Mouse (Mus musculus) hindbrain, postnatal 0 days (tissue): ENCODE measurements around the gene Sde2. TPM values are rescaled to one million over a fixed set of nuclear protein-coding genes. Genes with fewer than 3 reads are reported as not detected.

Experiments used
- ATAC-seq: fragments of 200-750 bp; cut with Nextera tagmentation; 2 replicates; pipeline ENCODE4 v1.8.0; 2017; ENCODE audit warnings: mild to moderate bottlenecking, moderate TSS enrichment, moderate library complexity
- DNase-seq: peaks from one replicate; pipeline ENCODE4 v3.0.0-alpha.2; 2015; ENCODE audit warnings: low spot score
- H3K27ac ChIP-seq: fragments of 300-500 bp; sonication (generic); 2 replicates; pipeline ENCODE4 v1.5.1; 2014; ENCODE audit warnings: mild to moderate bottlenecking
- H3K27me3 ChIP-seq: fragments of 300-500 bp; sonication (generic); 2 replicates; pipeline ENCODE4 v1.6.1; 2014; ENCODE audit warnings: low read length, mixed read lengths; ENCODE audit not compliant: insufficient read depth
- H3K36me3 ChIP-seq: fragments of 300-500 bp; sonication (generic); 2 replicates; pipeline ENCODE4 v1.6.1; 2014; ENCODE audit warnings: low read length, mixed read lengths; ENCODE audit not compliant: insufficient read depth
- H3K4me1 ChIP-seq: fragments of 300-500 bp; sonication (generic); 2 replicates; pipeline ENCODE4 v1.6.1; 2014; ENCODE audit warnings: antibody characterized with exemption, low read length, mixed read lengths; ENCODE audit not compliant: insufficient read depth
- H3K4me2 ChIP-seq: fragments of 300-500 bp; sonication (generic); 2 replicates; pipeline ENCODE4 v1.6.1; 2014; ENCODE audit warnings: low read depth, mild to moderate bottlenecking, low read length, moderate library complexity, mixed read lengths
- H3K4me3 ChIP-seq: fragments of 300-500 bp; sonication (generic); 2 replicates; pipeline ENCODE4 v1.5.1; 2014; ENCODE audit warnings: low read length
- H3K9ac ChIP-seq: fragments of 300-500 bp; sonication (generic); replicated peaks from 2 replicates; pipeline ENCODE4 v1.6.1; 2014; ENCODE audit warnings: mild to moderate bottlenecking, low read length, moderate library complexity, mixed read lengths
- H3K9me3 ChIP-seq: fragments of 300-500 bp; sonication (generic); 2 replicates; pipeline ENCODE4 v1.6.1; 2016; ENCODE audit warnings: low read length, mixed read lengths
- CTCF ChIP-seq: IDR thresholded peaks from 2 replicates; pipeline ENCODE4 v1.5.1; 2016; ENCODE audit warnings: antibody characterized with exemption, control low read depth, low read depth
- WGBS: fragments of 180-500 bp; shearing (Covaris S2); extraction: QIAGEN DNeasy Blood & Tissue Kit; methylation state at CpG from one replicate; pipeline ENCODE4 v1.1.7; 2014; 5-methylcytosine and 5-hydroxymethylcytosine counted together
- polyA plus RNA-seq: library from polyadenylated mRNA; unstranded; fragments of >200 nt; fragmentation: Nextera tagmentation; extraction: Ambion mirVana; gene quantifications from 2 replicates; pipeline ENCODE4 v1.2.1, GENCODE M21; 2015
- total RNA-seq: library from RNA; depleted of rRNA; stranded (reverse); fragments of >200 nt; gene quantifications from 2 replicates; pipeline ENCODE4 v1.2.3, GENCODE M21; 2014

Gene Sde2
- total and polyA plus RNA-seq, 2 experiments from 2014 or later = 11.1 to 21.4 TPM

- Histone ChIP-seq H3K9me3 (no peaks in the 10 kb centered on the region), H3K27ac (no peak overlapping the region), H3K36me3 (no peaks in the 10 kb centered on the region), H3K9ac (no peak overlapping the region), H3K27me3 (no peaks in the 10 kb centered on the region), H3K4me1 (peaks cover 6% of the 10 kb centered on the region; the same call in 1 of the 2 replicates), H3K4me2 (no peak overlapping the region), H3K4me3 (no peak overlapping the region)
- WGBS = under 1% methylated on average over 4 of the region's 4 CpGs
- ATAC-seq (no peak), DNase-seq (peak; percentile 88)
- peak; percentile 80 for TF ChIP-seq CTCF
Measured at GRCm38 (mm10) chr1:180901107-180901506, 50.2 kb downstream of the Sde2 start.

- Histone ChIP-seq H3K27me3 (no peaks in the 10 kb centered on the region), H3K27ac (no peak overlapping the region), H3K4me2 (no peak overlapping the region), H3K4me1 (peaks cover 6% of the 10 kb centered on the region; the same call in 1 of the 2 replicates), H3K36me3 (peaks cover 13% of the 10 kb centered on the region; the same call in 1 of the 2 replicates), H3K4me3 (no peak overlapping the region), H3K9ac (no peak overlapping the region), H3K9me3 (no peaks in the 10 kb centered on the region)
- no peak for ATAC-seq
- DNase-seq = no peak
- TF ChIP-seq CTCF = no peak
- 37% methylated on average over 5 of the region's 5 CpGs for WGBS
Measured at GRCm38 (mm10) chr1:180902915-180903314, 52.0 kb downstream of the Sde2 start.

- H3K36me3 ChIP-seq = peaks cover 17% of the 10 kb centered on the region
- peak overlapping the region; percentile 84; the same call in 1 of the 2 replicates for H3K9ac ChIP-seq
- WGBS = 31% methylated on average over 10 of the region's 10 CpGs
- TF ChIP-seq CTCF = no peak
- H3K4me3 ChIP-seq = peak overlapping the region; percentile 83
- H3K4me2 ChIP-seq = peak overlapping the region; percentile 92
- ATAC-seq (no peak), DNase-seq (no peak)
- no peaks in the 10 kb centered on the region for H3K27me3 ChIP-seq
- H3K9me3 ChIP-seq = no peaks in the 10 kb centered on the region
- H3K27ac ChIP-seq = peak overlapping the region; percentile 92; the same call in 1 of the 2 replicates
- H3K4me1 ChIP-seq = peaks cover 6% of the 10 kb centered on the region; the same call in 1 of the 2 replicates
Measured at GRCm38 (mm10) chr1:180903666-180904038, 52.7 kb downstream of the Sde2 start.

GRCm38 (mm10) chr1:180904039-180904814 is 53.3 kb downstream of the Sde2 start, which contains the start of gene Pycr2:
Gene Pycr2, plus strand, starts transcription at chr1:180904293.
- peak; percentile 98 for ATAC-seq
- peak within 1 kb of the TSS; percentile 92 for H3K4me2 ChIP-seq
- DNase-seq = peak; percentile 97
- H3K4me3 ChIP-seq = peak within 1 kb of the TSS; percentile 83
- peak within 1 kb of the TSS; percentile 84 for H3K9ac ChIP-seq
- H3K9me3 ChIP-seq = no peaks in the 10 kb centered on the region
- H3K27me3 ChIP-seq = no peaks in the 10 kb centered on the region
- H3K4me1 ChIP-seq = peaks cover 6% of the 10 kb centered on the region; the same call in 1 of the 2 replicates
- WGBS = under 1% methylated on average over 52 of the region's 52 CpGs
- peak within 1 kb of the TSS; percentile 92 for H3K27ac ChIP-seq
- no peak for TF ChIP-seq CTCF
- H3K36me3 ChIP-seq = peaks cover 17% of the 10 kb centered on the region

GRCm38 (mm10) chr1:180904815-180905080 is 53.8 kb downstream of the Sde2 start:
- no peak for ATAC-seq
- Histone ChIP-seq H3K4me1 (peaks cover 6% of the 10 kb centered on the region; the same call in 1 of the 2 replicates), H3K36me3 (peaks cover 17% of the 10 kb centered on the region), H3K9me3 (no peaks in the 10 kb centered on the region), H3K9ac (peak overlapping the region; percentile 84), H3K27ac (peak overlapping the region; percentile 92), H3K4me3 (peak overlapping the region; percentile 83), H3K27me3 (no peaks in the 10 kb centered on the region), H3K4me2 (peak overlapping the region; percentile 92)
- WGBS = 3% methylated on average over 5 of the region's 5 CpGs
- TF ChIP-seq CTCF = no peak
- DNase-seq = no peak

GRCm38 (mm10) chr1:180905307-180905706 is 54.4 kb downstream of the Sde2 start:
- no peak overlapping the region for H3K27ac ChIP-seq
- H3K27me3 ChIP-seq = no peaks in the 10 kb centered on the region
- TF ChIP-seq CTCF = no peak
- H3K4me3 ChIP-seq = peak overlapping the region; percentile 83
- WGBS = 55% methylated on average over 6 of the region's 6 CpGs
- peaks cover 6% of the 10 kb centered on the region; the same call in 1 of the 2 replicates for H3K4me1 ChIP-seq
- H3K9ac ChIP-seq = peak overlapping the region; percentile 84
- ATAC-seq (no peak), DNase-seq (no peak)
- H3K36me3 ChIP-seq = peaks cover 17% of the 10 kb centered on the region
- no peaks in the 10 kb centered on the region for H3K9me3 ChIP-seq
- H3K4me2 ChIP-seq = peak overlapping the region; percentile 92

- H3K9ac ChIP-seq = 0 out of 2 replicates have a peak overlapping the region, but pooled peaks have one; percentile 84
- H3K4me2 ChIP-seq = no peak overlapping the region
- H3K27me3 ChIP-seq = no peaks in the 10 kb centered on the region
Measured at GRCm38 (mm10) chr1:180905876-180906275, 54.9 kb downstream of the Sde2 start.

More at GRCm38 (mm10) chr1:180905876-180906275, 54.9 kb downstream of the Sde2 start:
- Histone ChIP-seq H3K4me3 (no peak overlapping the region), H3K36me3 (peaks cover 17% of the 10 kb centered on the region), H3K4me1 (peaks cover 6% of the 10 kb centered on the region; the same call in 1 of the 2 replicates), H3K9me3 (no peaks in the 10 kb centered on the region), H3K27ac (no peak overlapping the region)
- no peak for DNase-seq
- no peak for ATAC-seq
- no peak for TF ChIP-seq CTCF
- 96% methylated on average over 17 of the region's 17 CpGs for WGBS
